Mouse (Mus musculus): ENCODE data around the gene Tctn3. TPM values are rescaled to one million over a fixed set of nuclear protein-coding genes. Genes with fewer than 3 reads are reported as not detected.
"Not testable (repeated sequence)": the region's sequence is repeated elsewhere in the genome, so short reads cannot be mapped to it uniquely, and the experiment has no call there.

Tctn3 gene
- polyA plus RNA-seq, 1 experiment, result 2.7 TPM

DNA sequence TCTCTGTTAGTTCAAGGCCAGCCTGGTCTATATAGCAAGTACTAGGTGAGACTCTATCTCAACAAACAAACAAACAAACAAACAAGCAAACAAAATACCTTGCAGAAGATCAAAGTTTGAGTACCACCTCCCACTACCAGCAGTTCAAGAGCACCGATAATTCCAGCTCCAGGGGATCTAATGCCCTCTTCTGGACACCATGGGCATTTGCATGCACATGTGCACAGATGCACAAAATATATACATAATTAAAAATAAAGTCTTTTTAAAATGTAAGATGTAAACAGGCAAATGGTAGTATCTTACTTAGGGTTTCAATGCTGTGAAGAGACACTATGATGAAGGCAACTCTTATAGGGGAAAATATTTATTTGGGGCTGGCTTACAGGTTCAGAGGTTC is 21.1 kb upstream of the Tctn3 start:
- WGBS, result 52% methylated on average over 1 of the region's 1 CpGs
- no peak overlapping the region for H3K27ac ChIP-seq (ENCODE audit: control insufficient read depth, insufficient read depth, low read depth, low read length, poor library complexity)
- no peaks in the 10 kb centered on the region; the same call in 1 of the 2 replicates for H3K4me1 ChIP-seq (ENCODE audit: control insufficient read depth, insufficient read depth, low read length)
- no peak overlapping the region for H3K4me3 ChIP-seq (replicated peaks; ENCODE audit: control insufficient read depth, low read depth, low read length)
- TF ChIP-seq CTCF (IDR thresholded peaks at IDR 0.05; ENCODE audit: control insufficient read depth, insufficient read depth, low read length) (peak; percentile 22; the same call in 1 of the 2 replicates), POLR2A (IDR thresholded peaks at IDR 0.05; ENCODE audit: borderline replicate concordance, control insufficient read depth, low read depth, low read length) (no peak)

DNA sequence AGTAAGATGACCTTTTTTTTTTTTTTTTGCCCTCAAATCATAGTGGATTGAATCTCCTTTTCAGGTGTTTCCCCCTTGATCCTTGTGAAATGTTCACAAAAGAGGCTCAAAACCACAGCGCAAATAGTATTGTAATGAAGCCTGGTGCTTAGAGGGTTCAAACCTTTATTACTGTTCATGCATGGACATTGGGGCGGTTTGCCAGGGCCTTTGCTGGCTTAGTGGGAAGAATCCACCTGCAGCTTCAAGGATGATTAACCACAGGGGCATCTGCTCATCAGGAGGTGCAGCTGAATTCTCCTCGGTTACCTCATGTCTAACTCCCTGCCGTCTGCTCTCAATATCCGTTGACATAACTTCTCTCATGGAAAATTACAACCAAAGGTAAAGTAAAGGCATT is 20.6 kb upstream of the Tctn3 start:
- Histone ChIP-seq H3K27ac (ENCODE audit: control insufficient read depth, insufficient read depth, low read depth, low read length, poor library complexity) (no peak overlapping the region), H3K4me3 (replicated peaks; ENCODE audit: control insufficient read depth, low read depth, low read length) (no peak overlapping the region), H3K4me1 (ENCODE audit: control insufficient read depth, insufficient read depth, low read length) (no peaks in the 10 kb centered on the region; the same call in 1 of the 2 replicates)
- TF ChIP-seq CTCF (IDR thresholded peaks at IDR 0.05; ENCODE audit: control insufficient read depth, insufficient read depth, low read length), result no peak
- no peak for TF ChIP-seq POLR2A (IDR thresholded peaks at IDR 0.05; ENCODE audit: borderline replicate concordance, control insufficient read depth, low read depth, low read length)
- WGBS, result 81% methylated on average over 5 of the region's 5 CpGs

DNA sequence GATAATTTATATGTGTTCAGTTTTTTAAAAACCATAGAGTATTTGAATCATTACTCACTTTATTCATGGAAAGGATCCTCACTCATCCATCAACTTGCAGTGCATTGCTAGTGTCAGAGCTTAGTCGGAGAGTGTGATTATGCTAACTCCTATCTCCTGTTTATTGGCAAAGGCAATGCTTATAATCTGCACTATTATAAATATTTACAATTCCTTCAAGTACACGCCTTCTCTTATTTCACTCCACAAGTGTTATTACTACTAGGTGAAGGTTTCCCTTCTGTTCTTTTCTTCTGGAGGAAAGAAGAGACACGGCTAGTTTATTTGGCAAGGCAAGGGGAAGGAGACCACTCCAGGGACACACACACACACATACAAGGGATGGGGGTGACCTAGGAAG is 20.2 kb upstream of the Tctn3 start:
- 69% methylated on average over 3 of the region's 3 CpGs for WGBS
- Histone ChIP-seq H3K27ac (ENCODE audit: control insufficient read depth, insufficient read depth, low read depth, low read length, poor library complexity) (no peak overlapping the region), H3K4me1 (ENCODE audit: control insufficient read depth, insufficient read depth, low read length) (no peaks in the 10 kb centered on the region; the same call in 1 of the 2 replicates), H3K4me3 (replicated peaks; ENCODE audit: control insufficient read depth, low read depth, low read length) (no peak overlapping the region)
- TF ChIP-seq CTCF (IDR thresholded peaks at IDR 0.05; ENCODE audit: control insufficient read depth, insufficient read depth, low read length) (no peak), POLR2A (IDR thresholded peaks at IDR 0.05; ENCODE audit: borderline replicate concordance, control insufficient read depth, low read depth, low read length) (no peak)

DNA sequence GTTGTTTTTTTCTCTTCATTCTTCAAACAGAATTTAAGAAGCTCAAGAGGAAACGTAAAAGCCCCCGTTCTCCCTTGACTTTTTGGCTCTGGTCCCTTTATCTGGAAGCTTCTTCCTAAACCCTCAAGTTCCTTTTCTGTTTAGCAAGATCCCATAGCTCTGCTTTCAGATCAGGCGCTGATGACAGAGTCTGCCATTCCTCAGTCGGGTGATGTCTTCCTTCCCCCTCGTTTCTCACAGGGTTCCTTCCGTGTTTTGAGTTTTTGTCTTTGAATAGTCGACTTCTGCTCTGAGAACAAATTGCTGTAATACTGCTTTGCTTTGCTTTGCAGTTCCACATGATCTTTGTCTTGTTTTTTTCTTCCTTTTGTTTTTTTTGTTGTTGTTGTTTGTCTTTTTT is 18.6 kb upstream of the Tctn3 start:
- no peak overlapping the region; the same call in 1 of the 2 replicates for H3K27ac ChIP-seq (ENCODE audit: control insufficient read depth, insufficient read depth, low read depth, low read length, poor library complexity)
- no peaks in the 10 kb centered on the region; the same call in 1 of the 2 replicates for H3K4me1 ChIP-seq (ENCODE audit: control insufficient read depth, insufficient read depth, low read length)

DNA sequence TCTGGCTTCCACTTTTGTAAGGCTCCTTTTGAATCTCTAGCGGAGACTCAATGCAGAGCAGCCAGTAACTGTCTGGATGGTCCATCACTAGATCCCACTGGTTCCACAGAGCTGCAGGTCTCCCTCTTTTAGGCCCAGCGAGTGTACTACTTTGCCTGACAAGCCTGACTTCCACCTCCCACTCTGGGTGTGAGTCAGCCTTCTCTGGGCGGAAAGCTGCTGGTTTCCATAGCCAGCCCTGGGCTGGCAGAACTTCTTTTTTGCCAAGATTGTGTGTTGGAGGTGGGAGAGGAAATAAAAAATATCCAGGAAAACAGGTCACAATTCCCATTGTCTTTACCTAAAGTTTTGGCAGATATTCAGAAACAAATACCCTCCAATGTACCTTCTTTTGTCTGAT is 18.1 kb upstream of the Tctn3 start:
- no peaks in the 10 kb centered on the region; the same call in 1 of the 2 replicates for H3K4me1 ChIP-seq (ENCODE audit: control insufficient read depth, insufficient read depth, low read length)
- 57% methylated on average over 3 of the region's 3 CpGs for WGBS
- no peak overlapping the region for H3K4me3 ChIP-seq (replicated peaks; ENCODE audit: control insufficient read depth, low read depth, low read length)
- no peak overlapping the region for H3K27ac ChIP-seq (ENCODE audit: control insufficient read depth, insufficient read depth, low read depth, low read length, poor library complexity)
- TF ChIP-seq CTCF (IDR thresholded peaks at IDR 0.05; ENCODE audit: control insufficient read depth, insufficient read depth, low read length) (no peak), POLR2A (IDR thresholded peaks at IDR 0.05; ENCODE audit: borderline replicate concordance, control insufficient read depth, low read depth, low read length) (no peak)

More for the DNA sequence above, 18.6 kb upstream of the Tctn3 start:
- 6% methylated on average over 7 of the region's 7 CpGs for WGBS
- no peak overlapping the region for H3K4me3 ChIP-seq (replicated peaks; ENCODE audit: control insufficient read depth, low read depth, low read length)
- TF ChIP-seq POLR2A (IDR thresholded peaks at IDR 0.05; ENCODE audit: borderline replicate concordance, control insufficient read depth, low read depth, low read length) (no peak), CTCF (IDR thresholded peaks at IDR 0.05; ENCODE audit: control insufficient read depth, insufficient read depth, low read length) (no peak)

DNA sequence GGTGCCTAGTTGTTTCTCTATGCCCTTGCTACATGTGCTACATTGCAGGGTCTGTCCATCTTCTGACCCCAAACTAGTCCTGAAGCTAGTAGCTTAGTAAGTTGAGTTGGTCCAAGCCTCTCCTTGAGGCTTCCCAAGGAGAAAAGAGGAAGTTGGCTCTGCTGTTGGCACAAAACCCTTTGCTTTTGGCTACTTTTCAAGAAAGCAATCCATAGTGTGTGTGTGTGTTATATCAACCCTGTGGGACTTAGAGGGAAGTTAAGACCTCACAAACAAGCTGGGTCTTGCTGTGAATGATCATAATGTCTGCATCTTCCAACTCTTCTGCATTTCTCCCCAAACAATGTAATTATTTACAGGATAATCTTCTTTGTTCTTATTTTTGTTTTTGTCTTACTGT is 16.9 kb upstream of the Tctn3 start:
- H3K27ac ChIP-seq (ENCODE audit: control insufficient read depth, insufficient read depth, low read depth, low read length, poor library complexity), result no peak overlapping the region
- H3K4me3 ChIP-seq (replicated peaks; ENCODE audit: control insufficient read depth, low read depth, low read length), result no peak overlapping the region
- H3K4me1 ChIP-seq (ENCODE audit: control insufficient read depth, insufficient read depth, low read length), result no peaks in the 10 kb centered on the region; the same call in 1 of the 2 replicates
- TF ChIP-seq CTCF (IDR thresholded peaks at IDR 0.05; ENCODE audit: control insufficient read depth, insufficient read depth, low read length) (no peak), POLR2A (IDR thresholded peaks at IDR 0.05; ENCODE audit: borderline replicate concordance, control insufficient read depth, low read depth, low read length) (no peak)

DNA sequence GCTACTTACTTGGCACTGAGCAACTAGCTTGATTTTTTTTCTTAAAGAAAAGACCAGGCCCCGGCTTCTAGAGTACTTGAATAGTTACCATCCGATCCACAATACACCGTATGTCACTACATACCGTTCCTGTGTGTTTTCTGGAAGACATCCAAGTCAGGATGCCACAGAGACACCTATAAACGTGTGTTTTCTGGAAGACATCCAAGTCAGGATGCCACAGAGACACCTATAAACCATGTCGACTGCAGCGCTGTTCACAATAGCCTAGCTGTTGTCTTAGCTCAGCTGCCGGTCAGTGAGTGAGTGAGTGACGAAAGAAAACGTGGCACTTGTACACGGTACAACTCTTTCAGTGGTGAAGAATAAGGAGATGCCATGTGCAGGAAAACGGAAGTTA is 13.9 kb upstream of the Tctn3 start:
- WGBS, result 68% methylated on average over 12 of the region's 12 CpGs
- Histone ChIP-seq H3K4me1 (ENCODE audit: control insufficient read depth, insufficient read depth, low read length) (no peaks in the 10 kb centered on the region), H3K4me3 (replicated peaks; ENCODE audit: control insufficient read depth, low read depth, low read length) (no peak overlapping the region), H3K27ac (ENCODE audit: control insufficient read depth, insufficient read depth, low read depth, low read length, poor library complexity) (no peak overlapping the region)
- TF ChIP-seq POLR2A (IDR thresholded peaks at IDR 0.05; ENCODE audit: borderline replicate concordance, control insufficient read depth, low read depth, low read length) (no peak), CTCF (IDR thresholded peaks at IDR 0.05; ENCODE audit: control insufficient read depth, insufficient read depth, low read length) (no peak)

DNA sequence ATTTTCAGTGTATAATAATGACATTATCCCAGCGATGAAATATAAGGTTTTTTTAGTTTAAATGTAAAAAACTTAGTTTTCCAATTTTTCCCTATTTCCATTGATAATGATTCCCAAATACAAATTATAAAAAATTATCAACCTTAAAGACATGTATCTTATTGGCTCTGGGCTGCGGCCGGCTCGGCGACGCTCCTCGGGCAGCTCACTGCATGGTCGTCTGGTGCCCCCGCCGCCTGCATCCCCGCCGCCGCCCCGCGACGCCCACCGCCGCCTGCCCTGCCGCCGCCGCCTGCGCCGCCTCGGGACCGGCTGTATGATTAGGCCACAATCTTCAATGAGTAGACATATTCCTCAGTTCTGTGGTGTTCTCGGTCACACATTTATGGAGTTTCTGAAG is 9.6 kb upstream of the Tctn3 start:
- 95% methylated on average over 18 of the region's 26 CpGs for WGBS
- H3K4me3 ChIP-seq (replicated peaks; ENCODE audit: control insufficient read depth, low read depth, low read length); H3K4me1 ChIP-seq (ENCODE audit: control insufficient read depth, insufficient read depth, low read length); H3K27ac ChIP-seq (ENCODE audit: control insufficient read depth, insufficient read depth, low read depth, low read length, poor library complexity): not testable (repeated sequence)

DNA sequence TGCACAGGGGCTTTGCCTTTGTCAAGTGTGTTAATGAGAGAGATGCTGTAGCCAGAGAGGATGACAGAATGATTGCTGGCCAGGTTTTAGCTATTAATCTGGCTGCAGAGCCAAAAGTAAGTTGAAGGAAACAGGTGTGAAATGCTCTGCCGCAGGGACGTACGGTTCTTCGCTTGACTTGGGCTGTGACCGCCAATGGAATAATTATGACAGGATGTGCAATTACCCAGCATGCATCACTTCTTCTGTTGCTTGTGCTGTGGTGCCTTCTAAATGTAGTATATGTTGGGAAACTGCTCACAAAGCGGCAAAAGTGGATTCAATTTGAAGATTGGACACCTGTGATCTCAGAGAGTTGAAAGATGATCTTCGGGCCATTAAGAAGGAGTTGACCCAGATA is 4.0 kb upstream of the Tctn3 start:
- no peak overlapping the region for H3K27ac ChIP-seq (ENCODE audit: control insufficient read depth, insufficient read depth, low read depth, low read length, poor library complexity)
- H3K4me1 ChIP-seq (ENCODE audit: control insufficient read depth, insufficient read depth, low read length), result no peaks in the 10 kb centered on the region; the same call in 1 of the 2 replicates
- H3K4me3 ChIP-seq (replicated peaks; ENCODE audit: control insufficient read depth, low read depth, low read length), result no peak overlapping the region
- WGBS, result 19% methylated on average over 7 of the region's 7 CpGs
- TF ChIP-seq CTCF (IDR thresholded peaks at IDR 0.05; ENCODE audit: control insufficient read depth, insufficient read depth, low read length) (no peak), POLR2A (IDR thresholded peaks at IDR 0.05; ENCODE audit: borderline replicate concordance, control insufficient read depth, low read depth, low read length) (no peak)
